Mouse (Mus musculus) cerebellum, adult 9-11 months (tissue): ENCODE data around the gene Lhpp.
"Not testable (repeated sequence)": the region's sequence is repeated elsewhere in the genome, so short reads cannot be mapped to it uniquely, and the experiment has no call there.

Experiments used
- DNase-seq: peaks from one replicate; pipeline ENCODE4 v3.0.0; 2022

Gene Lhpp

GRCm38 (mm10) chr7:132646514-132646913, 36.1 kb downstream of the Lhpp start:
- DNase-seq, result no peak

GRCm38 (mm10) chr7:132654412-132654811, 44.0 kb downstream of the Lhpp start:
- no peak for DNase-seq

- peak; percentile 91 for DNase-seq
These were observed 45.6 kb downstream of the Lhpp start for GRCm38 (mm10) chr7:132656075-132656474.

GRCm38 (mm10) chr7:132656548-132656947, 46.1 kb downstream of the Lhpp start:
- DNase-seq, result peak; percentile 90

- DNase-seq, result peak; percentile 42
These were observed 47.1 kb downstream of the Lhpp start for GRCm38 (mm10) chr7:132657371-132658057.

GRCm38 (mm10) chr7:132658058-132658450, 47.6 kb downstream of the Lhpp start:
- DNase-seq, result no peak

GRCm38 (mm10) chr7:132658688-132659087, 48.2 kb downstream of the Lhpp start:
- peak; percentile 46 for DNase-seq

GRCm38 (mm10) chr7:132659633-132660032, 49.2 kb downstream of the Lhpp start:
- DNase-seq, result no peak

- not testable (repeated sequence) for DNase-seq
These were observed 52.4 kb downstream of the Lhpp start for GRCm38 (mm10) chr7:132662831-132663230.

GRCm38 (mm10) chr7:132664815-132665214, 54.4 kb downstream of the Lhpp start:
- peak; percentile 10 for DNase-seq

GRCm38 (mm10) chr7:132665664-132666382, 55.4 kb downstream of the Lhpp start:
- no peak for DNase-seq

- DNase-seq, result no peak
These were observed 56.1 kb downstream of the Lhpp start for GRCm38 (mm10) chr7:132666516-132666915.

GRCm38 (mm10) chr7:132668604-132669003, 58.2 kb downstream of the Lhpp start:
- peak; percentile 26 for DNase-seq

- peak; percentile 12 for DNase-seq
These were observed 59.8 kb downstream of the Lhpp start for GRCm38 (mm10) chr7:132669999-132670862.

- no peak for DNase-seq
These were observed 60.4 kb downstream of the Lhpp start for GRCm38 (mm10) chr7:132670863-132671165.

- peak; percentile 74 for DNase-seq
These were observed 62.1 kb downstream of the Lhpp start for GRCm38 (mm10) chr7:132672481-132672959.

GRCm38 (mm10) chr7:132673931-132674755, 63.7 kb downstream of the Lhpp start:
- no peak for DNase-seq

GRCm38 (mm10) chr7:132675922-132676321, 65.5 kb downstream of the Lhpp start:
- DNase-seq, result no peak

GRCm38 (mm10) chr7:132679117-132679516, 68.7 kb downstream of the Lhpp start:
- peak; percentile 97 for DNase-seq

GRCm38 (mm10) chr7:132679549-132679948, 69.1 kb downstream of the Lhpp start:
- DNase-seq, result no peak

GRCm38 (mm10) chr7:132681296-132681695, 70.9 kb downstream of the Lhpp start:
- DNase-seq, result peak; percentile 96

- peak; percentile 59 for DNase-seq
These were observed 71.4 kb downstream of the Lhpp start for GRCm38 (mm10) chr7:132681831-132682230.
